Mouse (Mus musculus) heart, adult 9 months (tissue): Measurements from ENCODE around the gene 4921530L21Rik.

Experiments used
- DNase-seq, 2 experiments: peaks; one replicate each; pipeline ENCODE4 v3.0.0; 2022; ENCODE audit warnings: low spot score in 2 of 2

The 4921530L21Rik gene

DNA sequence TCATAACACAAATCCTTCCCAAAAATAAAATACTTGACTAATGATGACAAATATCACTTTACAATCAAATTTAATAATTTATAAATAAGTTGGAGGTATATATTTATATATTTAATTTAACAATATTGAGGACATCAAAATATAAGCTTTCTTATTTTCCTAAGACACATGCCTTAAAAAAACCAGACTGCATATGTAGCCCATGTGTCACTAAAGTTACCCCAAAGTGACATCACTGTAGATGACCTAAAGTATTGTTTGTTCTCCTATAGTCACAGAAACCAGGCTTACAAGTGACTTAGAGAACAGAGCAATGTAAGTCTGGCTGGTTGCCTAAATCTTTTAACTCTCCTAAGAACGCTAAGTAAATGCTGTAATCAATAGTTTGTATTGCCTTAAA lies at the start of gene 4921530L21Rik:
4921530L21Rik (plus strand) TSS at position 301 of the 400 bp plus-strand sequence.
- no peak for DNase-seq

DNA sequence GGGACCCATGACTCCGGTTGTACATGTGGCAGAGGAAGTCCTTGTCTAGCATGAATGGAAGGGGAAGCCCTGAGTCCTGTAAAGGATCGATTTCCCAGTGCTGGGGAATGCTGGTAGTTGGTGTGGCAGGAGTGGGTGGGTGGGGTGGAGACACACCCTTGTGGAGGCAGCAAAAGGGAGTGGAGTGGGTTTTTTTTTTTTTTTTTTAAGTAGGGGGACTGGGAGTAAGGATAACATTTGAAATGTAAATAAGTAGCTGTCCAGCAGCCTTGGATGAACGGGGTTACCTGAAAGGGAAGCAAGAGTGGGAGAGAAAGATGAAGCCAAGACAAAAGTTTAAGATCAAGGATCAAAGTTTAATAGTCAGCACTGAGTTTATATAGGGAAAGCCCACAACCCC lies 47.2 kb upstream of the 4921530L21Rik start:
- no peak for DNase-seq

DNA sequence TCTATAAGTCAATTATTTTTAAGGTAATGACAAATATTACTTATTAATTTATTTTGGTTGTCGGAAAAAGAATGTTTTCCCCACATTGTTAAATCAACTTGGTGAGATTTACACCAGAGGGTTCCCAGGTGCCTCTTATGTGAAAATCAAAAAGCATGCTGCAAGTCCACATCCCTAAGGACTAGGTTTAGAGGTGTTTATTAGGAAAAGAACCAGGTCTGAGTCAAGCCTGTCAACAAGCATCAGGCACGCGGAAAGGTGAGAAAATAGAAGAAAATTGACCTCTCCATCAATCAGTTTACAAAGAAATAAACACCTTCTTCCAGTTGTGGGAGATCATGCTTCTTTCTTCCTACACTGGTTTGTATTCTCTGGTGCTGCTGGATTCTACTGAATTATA lies 18.1 kb upstream of the 4921530L21Rik start:
- no peak for DNase-seq

DNA sequence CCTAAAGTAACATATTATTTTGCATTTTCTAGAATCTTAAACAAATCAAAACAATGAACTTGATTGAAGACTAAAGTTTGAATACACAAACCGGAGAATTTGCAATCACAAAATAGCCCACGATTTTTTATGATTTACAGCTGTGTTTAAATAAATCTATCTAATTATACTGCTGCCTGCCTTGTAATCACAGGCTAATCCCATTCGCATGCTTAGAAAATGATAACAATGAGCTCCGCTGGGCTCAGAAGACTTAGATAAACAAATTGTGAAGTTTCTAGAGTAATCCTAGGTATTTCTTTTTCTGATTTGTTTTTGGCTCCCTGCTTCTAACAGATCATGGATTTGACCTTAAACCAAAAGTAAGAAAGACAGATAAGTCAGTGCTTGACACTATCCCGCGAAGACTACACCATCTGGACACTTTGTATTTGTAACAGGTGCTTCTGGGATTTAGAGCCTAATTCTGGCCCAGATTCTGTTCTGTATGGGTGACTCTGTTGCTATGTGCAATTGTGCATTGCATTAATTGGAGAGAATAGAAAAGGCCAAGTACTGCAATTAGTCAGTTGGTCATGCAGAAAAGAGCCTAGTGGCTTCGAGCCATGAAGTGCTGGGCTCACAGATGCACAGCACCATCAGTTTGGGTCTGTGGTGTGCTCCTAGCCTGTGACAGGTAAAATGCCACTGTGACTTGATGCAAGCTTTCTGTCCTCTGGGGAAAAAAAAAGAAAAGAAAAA lies 15.2 kb upstream of the 4921530L21Rik start:
- no peak for DNase-seq

DNA sequence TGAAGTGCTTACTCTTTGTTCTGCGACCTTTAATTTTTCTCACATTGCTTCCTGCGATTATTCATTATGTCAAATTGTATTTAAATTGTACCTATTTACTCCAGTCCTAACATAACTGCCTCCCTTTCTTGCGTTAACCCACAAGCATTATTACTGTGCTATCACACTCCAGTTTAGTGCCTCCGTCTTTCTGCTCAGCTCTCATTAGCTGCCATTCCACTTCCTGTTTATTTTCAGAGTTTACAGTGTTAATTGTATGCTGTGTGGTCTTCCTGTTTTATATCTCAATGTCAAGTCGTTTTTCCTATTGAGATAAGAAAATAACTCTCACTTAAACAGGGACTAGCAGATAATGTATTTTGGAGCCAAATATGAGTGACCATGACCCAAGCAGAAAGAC lies 9.0 kb upstream of the 4921530L21Rik start:
- no peak for DNase-seq

DNA sequence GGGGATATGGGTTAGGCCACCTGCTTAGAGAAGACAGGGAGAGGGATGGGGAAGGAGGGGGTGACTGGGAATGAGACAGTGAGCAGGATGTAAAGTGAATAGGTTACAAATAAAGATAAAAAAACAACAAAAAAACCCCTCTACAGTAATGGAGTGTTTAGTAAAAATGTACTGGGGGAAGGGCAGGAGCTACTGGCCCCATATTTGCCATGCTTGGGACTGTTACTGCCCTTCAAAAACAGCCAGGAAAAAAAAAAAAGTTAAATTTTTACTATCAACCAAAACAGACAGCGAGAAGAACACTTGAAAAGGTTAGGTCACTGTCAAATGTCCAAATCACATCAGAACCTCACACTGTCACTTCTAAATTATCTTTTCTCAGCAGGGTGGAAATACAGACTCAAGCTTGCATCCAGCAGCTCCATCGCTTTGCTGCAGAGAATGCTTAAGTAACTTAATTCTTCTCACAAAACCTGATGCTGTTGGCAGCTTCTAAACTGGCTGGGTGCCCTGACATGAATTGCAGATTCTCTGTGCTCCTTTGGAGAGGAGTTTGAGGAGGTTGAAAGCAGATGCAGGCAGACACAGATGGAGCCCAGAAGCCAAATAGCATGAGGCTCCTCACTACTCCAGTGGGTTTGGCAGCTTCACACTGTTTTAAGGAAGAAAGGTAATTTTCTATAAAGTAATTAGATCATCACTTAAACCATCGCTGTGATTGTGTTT lies 4.1 kb upstream of the 4921530L21Rik start:
- DNase-seq, result no peak

DNA sequence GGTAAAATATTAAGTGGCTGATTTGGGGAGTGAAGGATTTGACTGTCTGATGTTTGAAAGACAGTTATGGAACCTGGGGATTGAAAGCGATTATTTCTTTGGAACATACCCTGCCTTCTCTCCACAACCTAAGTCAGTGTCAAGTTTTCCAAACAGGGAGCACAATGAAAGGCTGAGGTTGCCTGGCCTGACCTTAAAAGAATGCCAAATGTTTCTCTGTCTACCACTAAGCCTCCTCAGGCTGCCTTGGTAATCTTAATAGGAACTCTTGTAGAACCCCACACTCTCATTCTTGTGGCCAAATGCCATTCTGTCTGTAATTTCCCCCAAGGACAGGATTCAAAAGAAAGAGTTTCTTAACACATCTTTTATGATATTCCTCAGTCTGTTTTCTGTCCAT lies 3.5 kb upstream of the 4921530L21Rik start:
- no peak for DNase-seq

DNA sequence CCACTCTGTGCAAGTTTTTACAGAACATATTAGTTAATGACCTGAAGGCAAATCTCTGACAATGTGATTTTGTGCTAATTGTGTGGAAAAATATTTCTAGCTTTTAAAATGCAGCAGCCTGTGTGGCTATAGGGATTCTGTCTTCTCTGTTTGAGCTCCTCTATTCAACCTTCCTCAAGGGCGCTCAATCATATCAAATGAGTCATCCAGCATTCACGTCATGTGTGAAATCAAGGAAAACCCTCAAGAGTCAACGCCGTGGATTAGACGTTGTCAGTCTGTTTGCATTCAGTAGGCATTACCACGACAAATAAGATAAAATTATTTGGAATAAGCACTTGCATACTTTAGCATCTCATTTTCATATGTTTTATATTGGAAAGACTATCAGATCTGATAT lies 18.4 kb downstream of the 4921530L21Rik start:
- no peak for DNase-seq

DNA sequence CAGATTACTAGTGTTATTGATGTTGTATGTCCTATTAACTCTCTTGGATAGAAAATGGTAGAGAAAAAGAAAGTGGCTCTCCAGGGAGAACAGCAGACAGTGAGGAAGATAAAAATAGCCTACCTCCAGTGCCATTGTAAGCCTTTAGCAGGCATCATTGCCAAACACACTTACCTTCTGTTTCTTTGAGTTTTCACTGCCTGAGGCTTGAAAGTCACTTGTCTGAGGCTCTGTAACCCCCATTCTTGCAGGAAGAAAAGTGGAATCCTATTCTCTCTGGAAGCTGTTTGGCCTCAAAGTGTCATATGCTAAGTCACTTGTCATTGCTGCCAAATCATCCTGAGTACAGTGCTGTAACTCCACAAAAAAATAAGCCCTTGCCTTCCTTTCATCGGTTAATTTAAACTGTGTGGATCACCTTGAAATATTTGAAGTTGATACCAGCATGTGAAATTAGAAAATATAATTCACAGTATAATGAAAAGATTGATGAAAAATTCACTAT lies 23.6 kb downstream of the 4921530L21Rik start:
- DNase-seq, result no peak

DNA sequence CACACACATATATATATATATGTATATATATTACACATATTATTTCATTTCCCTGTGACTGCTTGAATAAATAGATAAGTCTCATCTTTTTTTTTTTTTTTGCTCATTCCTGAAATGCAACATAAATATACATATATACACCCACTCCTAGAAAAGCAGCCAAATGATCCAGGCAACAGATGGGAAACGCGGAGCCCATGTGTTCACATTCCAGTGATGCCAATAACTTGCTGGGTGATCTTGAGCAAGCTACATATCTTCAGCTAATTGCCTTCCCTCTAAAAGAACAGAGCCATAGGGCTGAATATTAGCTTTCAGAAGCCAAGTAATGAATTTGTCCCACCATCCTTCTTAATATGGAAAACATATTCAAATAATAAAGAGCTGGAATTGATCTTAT lies 32.2 kb downstream of the 4921530L21Rik start:
- DNase-seq, result no peak

DNA sequence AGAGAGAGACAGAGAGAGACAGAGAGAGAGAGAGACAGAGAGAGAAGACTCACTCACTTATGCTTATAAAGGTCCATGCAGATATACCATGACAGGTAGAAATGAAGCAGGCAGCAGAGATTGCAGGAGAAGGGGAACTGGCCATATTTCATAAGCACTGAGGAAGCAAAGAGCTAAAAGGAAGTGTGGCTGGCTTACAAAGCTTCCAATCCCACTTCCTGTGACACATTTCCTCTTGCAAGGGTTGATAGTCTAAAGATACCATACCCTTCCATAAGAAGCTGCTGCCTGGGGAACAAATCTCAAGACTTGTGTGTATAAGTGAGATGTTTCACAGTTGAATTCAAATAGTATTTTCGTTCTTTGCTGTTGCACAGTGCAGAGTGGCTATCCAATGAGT lies 45.7 kb downstream of the 4921530L21Rik start:
- DNase-seq, result no peak

DNA sequence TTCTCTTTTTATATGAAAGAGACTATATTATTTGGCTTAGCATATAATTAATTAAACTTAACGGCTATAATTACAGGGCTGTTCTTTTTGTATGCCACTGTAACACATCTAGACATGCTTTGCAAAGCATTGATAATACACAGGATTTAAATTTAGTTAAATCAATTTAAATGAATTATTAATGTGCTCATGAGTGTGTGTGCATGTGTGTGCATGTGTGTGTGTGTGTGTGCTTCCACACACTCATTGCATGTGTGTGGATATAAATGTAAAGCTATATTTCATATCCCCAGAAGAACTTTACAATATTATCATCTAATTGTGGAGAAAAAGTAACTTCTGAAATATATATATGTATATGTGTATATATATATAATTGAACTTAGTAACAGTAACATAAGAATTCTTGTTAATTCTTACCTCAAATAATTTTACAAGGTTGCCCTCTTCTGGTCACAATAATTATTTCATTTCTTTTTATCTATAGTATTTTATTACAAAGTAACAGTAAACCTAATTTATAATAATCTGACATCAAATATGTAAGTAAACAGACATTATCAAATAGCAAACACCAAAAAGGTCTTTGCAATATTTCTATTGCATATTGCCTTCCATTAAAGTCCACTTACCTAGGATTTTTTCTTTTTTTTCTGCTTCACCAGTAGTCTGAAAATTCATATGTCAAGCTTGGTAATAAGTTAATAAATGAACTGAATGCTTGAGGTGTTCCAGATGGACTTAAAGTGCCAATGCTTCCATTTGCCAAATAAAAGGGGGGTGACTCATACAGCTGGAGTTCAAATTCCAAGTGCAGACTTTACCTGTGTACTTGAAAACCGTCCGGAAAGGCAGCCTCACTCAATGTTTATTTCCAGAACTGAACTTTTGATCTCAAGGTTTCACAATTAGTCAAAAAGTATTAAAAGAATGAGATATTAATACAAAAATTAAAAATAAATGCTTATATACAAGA lies 47.0 kb downstream of the 4921530L21Rik start:
- DNase-seq, result no peak
